Mouse (Mus musculus) thymus, adult 2 months (tissue): ENCODE results near the gene Nrp2.

Experiments used
- CTCF ChIP-seq: fragments of 200-500 bp; IDR thresholded peaks from 2 replicates; pipeline ENCODE4 v1.5.1; 2012; ENCODE audit warnings: mild to moderate bottlenecking, control low read depth, low read length, moderate library complexity, borderline replicate concordance; ENCODE audit not compliant: control insufficient read depth, poor library complexity, insufficient read depth; ENCODE audit errors: extremely low read depth
- POLR2A ChIP-seq: fragments of 200-500 bp; IDR thresholded peaks from 2 replicates; pipeline ENCODE4 v1.6.1; 2012; ENCODE audit warnings: mild to moderate bottlenecking, low read length, control low read depth, moderate library complexity; ENCODE audit not compliant: control insufficient read depth, poor library complexity, insufficient read depth; ENCODE audit errors: extremely low read depth

GRCm38 (mm10) chr1:62716836-62717478 lies 13.9 kb downstream of the Nrp2 start:
- TF ChIP-seq CTCF: no peak
- TF ChIP-seq POLR2A: no peak
